Mouse (Mus musculus) naive thymus-derived CD4-positive, alpha-beta T cell, adult 2 months (primary cell): ENCODE results near the gene Oit3.

Source experiments
- DNase-seq: peaks from one replicate; pipeline ENCODE4 v3.0.0-alpha.2; 2011; ENCODE audit warnings: low read depth

Oit3 gene

GRCm38 (mm10) chr10:59441735-59442134 lies at the start of gene Oit3:
Gene Oit3 (minus strand): TSS chr10:59441778.
- no peak for DNase-seq

- DNase-seq = peak; percentile 47
Observed at GRCm38 (mm10) chr10:59490920-59491319, 49.3 kb upstream of the Oit3 start.

- no peak for DNase-seq
Observed at GRCm38 (mm10) chr10:59489411-59489810, 47.8 kb upstream of the Oit3 start.

- DNase-seq = no peak
Observed at GRCm38 (mm10) chr10:59487351-59487750, 45.8 kb upstream of the Oit3 start.

- DNase-seq = no peak
Observed at GRCm38 (mm10) chr10:59484318-59484717, 42.7 kb upstream of the Oit3 start.

- DNase-seq = no peak
Observed at GRCm38 (mm10) chr10:59481381-59481780, 39.8 kb upstream of the Oit3 start.

GRCm38 (mm10) chr10:59470451-59470850 lies 28.9 kb upstream of the Oit3 start:
- DNase-seq = no peak

- DNase-seq = no peak
Observed at GRCm38 (mm10) chr10:59467297-59467696, 25.7 kb upstream of the Oit3 start.

- no peak for DNase-seq
Observed at GRCm38 (mm10) chr10:59466626-59467025, 25.0 kb upstream of the Oit3 start.

- DNase-seq = no peak
Observed at GRCm38 (mm10) chr10:59465546-59465945, 24.0 kb upstream of the Oit3 start.

GRCm38 (mm10) chr10:59462307-59462706 lies 20.7 kb upstream of the Oit3 start:
- no peak for DNase-seq

- DNase-seq = no peak
Observed at GRCm38 (mm10) chr10:59459767-59460166, 18.2 kb upstream of the Oit3 start.

GRCm38 (mm10) chr10:59454631-59455030 lies 13.1 kb upstream of the Oit3 start:
- DNase-seq = no peak

- DNase-seq = peak; percentile 20
Observed at GRCm38 (mm10) chr10:59451839-59452238, 10.3 kb upstream of the Oit3 start.

GRCm38 (mm10) chr10:59447546-59447945 lies 6.0 kb upstream of the Oit3 start:
- DNase-seq = no peak

- no peak for DNase-seq
Observed at GRCm38 (mm10) chr10:59446911-59447437, 5.4 kb upstream of the Oit3 start.

- no peak for DNase-seq
Observed at GRCm38 (mm10) chr10:59444635-59445034, 3.1 kb upstream of the Oit3 start.

GRCm38 (mm10) chr10:59444106-59444505 lies 2.5 kb upstream of the Oit3 start:
- DNase-seq = no peak

- DNase-seq = no peak
Observed at GRCm38 (mm10) chr10:59443212-59443611, 1.6 kb upstream of the Oit3 start.

GRCm38 (mm10) chr10:59440177-59440576 lies 1.4 kb downstream of the Oit3 start:
- no peak for DNase-seq

GRCm38 (mm10) chr10:59439508-59439931 lies 2.1 kb downstream of the Oit3 start:
- no peak for DNase-seq

GRCm38 (mm10) chr10:59438651-59439050 lies 2.9 kb downstream of the Oit3 start:
- no peak for DNase-seq

GRCm38 (mm10) chr10:59435746-59436145 lies 5.8 kb downstream of the Oit3 start:
- DNase-seq = peak; percentile 70

GRCm38 (mm10) chr10:59430701-59431218 lies 10.8 kb downstream of the Oit3 start:
- DNase-seq = peak; percentile 40
